Mouse (Mus musculus) megakaryocyte-erythroid progenitor cell, adult 5-6 weeks (primary cell): ENCODE results near the gene Cd40. TPM values are rescaled to one million over a fixed set of nuclear protein-coding genes. Genes with fewer than 3 reads are reported as not detected.

Experiments
- ATAC-seq: replicated peaks from 2 replicates; pipeline ENCODE4 v1.8.0; 2016; ENCODE audit warnings: mild to moderate bottlenecking, inconsistent platforms; ENCODE audit not compliant: severe bottlenecking, poor library complexity, low FRiP score, low TSS enrichment
- total RNA-seq, 2 experiments: library from RNA; stranded (forward) in 1 of 2; stranded (reverse) in 1 of 2; fragments of 200-1000, 215-1000 nt in 1 of 2; fragments of >200 nt in 1 of 2; fragmentation: Nextera tagmentation in 1 of 2; gene quantifications; 2 replicates each; pipeline ENCODE4 v1.2.3; 2014 to 2017

Cd40 gene
- total RNA-seq (2014; fragmentation: Nextera tagmentation) (0.67 TPM in 1 of 2 replicates, not detected in the other), total RNA-seq (2017) (not detected in 2 replicates)

DNA sequence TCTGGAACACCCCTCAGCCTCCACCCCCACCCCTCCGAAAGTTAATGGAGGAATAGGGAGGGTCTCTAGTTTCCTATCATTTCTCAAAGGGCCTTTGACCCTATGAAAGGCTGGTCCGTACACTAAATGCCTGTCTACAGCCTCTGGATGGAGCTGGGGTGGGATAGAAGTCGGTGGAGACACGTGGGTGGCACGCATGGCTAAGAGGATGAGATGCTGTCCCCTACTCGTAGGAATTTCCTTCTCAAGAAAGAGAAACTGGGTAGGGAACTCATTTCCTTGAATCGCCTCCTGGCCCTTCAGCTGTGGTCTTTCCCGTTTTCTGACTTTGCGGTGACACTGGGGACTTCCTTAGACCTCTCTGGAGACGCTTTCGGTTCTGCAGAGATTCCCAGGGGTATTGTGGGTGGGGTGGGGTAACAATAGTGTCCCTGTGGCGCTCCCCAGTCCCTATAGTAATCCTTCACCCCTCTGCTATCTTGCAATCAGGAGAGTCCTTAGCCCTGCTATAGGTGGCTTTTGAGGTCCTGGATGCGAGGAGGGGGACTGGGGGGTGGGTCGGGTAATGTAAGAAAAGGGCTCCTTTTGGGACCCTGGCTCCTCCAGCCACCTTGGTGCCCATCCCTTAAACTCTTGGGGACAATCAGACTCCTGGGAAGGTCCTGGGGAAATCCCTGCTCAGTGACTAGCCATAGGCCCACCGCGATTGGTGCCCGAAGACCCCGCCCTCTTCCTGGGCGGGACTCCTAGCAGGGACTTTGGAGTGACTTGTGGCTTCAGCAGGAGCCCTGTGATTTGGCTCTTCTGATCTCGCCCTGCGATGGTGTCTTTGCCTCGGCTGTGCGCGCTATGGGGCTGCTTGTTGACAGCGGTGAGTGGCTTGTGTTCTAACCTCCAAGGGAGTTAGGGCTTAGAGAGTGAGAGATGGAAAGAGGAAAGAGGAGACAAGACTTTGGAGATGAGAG lies at the start of gene Cd40:
TSS of gene Cd40 (plus strand) at position 740 of the 965 bp plus-strand sequence.
- ATAC-seq = no peak

DNA sequence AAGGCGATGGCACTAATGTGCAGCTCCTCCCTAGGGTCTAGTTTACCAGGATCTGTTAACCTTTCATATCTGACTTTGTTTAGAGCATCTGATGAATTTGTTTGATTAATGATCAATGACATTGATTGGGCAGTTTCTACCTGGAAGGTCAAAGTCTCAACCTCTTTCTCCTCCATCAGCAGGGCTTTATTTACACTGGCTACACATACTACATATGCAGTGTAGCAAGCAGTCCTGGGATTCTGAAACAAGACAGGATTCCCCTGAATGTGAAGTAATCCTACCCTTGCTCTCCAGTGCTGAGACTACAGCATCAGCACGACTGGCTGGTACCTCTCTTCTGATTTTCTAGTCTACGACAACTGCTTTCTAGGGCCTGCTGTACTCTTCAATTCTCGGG lies 48.6 kb upstream of the Cd40 start:
- no peak for ATAC-seq

DNA sequence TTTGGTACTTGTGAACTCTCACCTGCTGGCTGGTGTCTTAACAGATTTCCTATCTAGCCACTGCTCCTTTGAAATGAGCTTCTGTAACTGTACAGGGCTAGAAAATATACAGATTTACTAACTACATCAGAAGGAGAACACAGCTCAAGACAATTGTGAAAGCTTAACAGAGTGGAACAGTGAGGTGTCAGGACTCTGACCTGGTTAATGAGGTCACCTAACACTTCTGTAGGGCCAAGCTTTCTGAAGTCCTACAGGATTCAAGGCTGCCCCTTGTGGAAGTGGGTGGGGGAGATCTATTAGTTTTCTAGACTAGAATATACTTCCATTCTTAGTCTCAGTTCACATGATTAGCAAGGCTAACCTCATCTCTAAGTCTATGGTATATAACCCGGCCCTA lies 47.4 kb upstream of the Cd40 start:
- no peak for ATAC-seq

DNA sequence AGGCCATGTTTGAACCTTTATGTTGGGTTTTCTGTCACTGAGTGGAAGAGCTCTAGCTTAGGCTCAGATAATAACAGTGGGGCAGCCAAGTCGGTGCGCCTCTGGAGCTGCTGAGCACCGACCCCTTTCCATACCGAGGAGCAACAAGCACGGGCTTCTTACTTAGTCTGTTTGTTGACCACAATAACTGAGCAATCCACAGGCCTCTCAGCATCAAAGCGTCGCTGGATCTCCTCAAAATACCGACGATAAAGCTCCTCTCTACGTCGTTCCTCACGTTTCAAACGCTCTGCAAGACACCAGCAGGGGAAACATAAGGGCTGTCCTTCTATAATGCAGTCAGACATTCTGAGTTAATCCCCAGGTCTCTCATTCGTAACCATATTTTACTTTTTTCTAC lies 46.3 kb upstream of the Cd40 start:
- ATAC-seq = no peak

DNA sequence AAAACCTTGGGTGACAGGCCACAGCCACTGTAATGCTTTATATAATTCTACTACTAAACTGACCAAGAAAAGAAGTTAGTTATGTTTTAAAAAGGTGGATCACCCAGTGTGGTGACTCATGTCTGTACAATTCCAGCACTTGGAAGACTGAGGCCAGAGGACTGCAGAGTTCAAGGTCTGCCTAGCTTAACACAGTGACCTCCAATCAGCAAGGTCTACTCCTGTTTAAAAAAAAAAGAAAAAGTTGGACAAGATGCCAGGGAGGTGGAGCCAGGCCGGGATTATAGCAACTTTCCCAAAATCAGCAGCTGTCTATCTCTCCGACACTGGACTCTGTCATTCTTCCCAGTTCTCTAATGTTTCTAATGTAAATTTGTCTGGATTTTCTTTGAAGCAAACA lies 45.8 kb upstream of the Cd40 start:
- no peak for ATAC-seq

DNA sequence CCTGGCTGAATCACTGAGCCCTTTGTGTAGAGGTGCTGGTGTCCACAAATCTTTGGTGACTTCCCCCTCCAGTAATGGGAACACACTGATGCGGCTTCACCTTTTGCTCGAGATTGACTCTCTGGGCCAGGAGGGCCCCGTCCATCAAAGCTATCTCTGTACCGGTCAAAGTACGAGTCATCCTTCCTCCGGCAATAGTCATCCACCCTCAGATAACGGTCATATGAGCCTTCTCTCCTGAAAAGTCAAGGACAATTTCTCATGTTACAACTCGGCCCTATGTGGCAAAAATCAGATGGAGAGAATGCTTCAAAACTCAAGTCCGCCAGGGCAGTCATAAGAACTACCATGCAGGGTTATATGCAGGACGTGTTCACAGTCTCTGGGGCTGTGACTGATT lies 45.1 kb upstream of the Cd40 start:
- ATAC-seq = no peak

DNA sequence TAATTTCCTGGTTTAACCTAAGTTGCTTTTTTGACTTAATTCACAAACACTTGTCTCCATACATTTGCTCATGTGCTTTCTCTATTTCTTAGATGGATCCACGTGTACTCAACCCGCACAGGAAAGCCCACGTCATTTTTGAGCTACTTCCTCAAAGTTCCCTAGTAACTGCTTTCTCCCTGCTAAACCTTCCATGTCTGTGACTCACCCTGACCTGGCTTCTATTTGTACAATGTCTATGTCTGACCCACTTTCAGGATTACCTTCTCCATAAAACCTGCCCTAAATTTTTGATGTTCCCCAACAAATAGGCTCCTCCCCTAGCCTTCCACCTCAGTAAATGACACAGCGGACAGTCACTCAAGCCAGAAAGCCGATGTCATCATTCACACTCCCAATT lies 40.5 kb upstream of the Cd40 start:
- ATAC-seq = no peak

DNA sequence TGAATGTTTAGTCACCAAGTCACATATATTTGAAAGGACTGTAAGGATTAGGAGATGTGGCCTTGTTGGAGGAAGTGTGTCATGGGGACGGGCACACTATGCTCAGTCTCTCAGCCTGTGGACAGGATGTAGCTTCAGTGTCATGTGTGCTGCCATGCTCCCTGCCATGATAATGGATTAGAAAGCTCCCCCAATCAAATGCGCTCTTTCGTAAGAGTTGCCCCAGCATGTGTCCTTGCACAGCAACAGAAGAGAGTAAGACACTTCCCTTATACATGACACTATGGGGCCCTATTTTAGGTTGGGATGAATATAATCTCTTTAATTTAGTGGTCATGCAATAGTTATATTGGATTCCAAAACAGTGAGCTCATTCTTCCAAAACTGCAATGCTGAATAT lies 34.9 kb upstream of the Cd40 start:
- ATAC-seq = no peak

DNA sequence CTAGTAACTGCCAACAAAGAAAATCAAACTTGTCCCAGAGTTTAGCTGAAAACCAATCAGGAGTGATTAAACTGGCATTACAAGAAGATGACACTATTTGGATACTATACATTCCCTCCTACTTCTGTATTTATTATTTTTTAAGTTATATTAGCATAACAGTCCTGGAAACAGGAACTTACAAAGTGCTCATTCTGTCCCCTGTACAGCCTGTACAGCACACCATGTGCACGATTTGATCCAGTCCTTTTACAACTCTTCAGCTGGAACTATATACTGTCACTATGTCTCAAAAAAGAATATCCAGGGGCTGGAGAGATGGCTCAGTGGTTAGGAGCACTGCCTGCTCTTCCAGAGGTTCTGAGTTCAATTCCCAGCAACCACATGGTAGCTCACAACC lies 28.3 kb upstream of the Cd40 start:
- no peak for ATAC-seq

DNA sequence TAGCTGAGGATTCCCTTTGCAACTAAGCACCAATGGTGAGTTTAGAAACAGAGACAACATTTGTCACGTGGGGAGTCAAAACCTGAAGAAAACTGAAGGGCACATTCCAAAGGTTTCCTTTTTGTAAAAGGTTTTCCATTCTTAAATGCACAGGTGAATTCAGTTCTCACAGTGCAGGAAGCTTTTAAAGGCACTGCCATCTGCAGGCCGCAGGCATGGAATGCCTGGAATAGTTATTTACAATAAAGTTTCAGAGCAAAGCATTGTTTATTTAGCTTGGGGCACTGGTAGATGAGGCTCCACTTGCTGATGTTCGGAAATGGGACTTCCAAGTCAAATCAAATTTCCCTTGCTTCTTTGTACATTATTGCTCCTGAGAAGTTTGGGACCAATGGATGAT lies 22.9 kb upstream of the Cd40 start:
- no peak for ATAC-seq

DNA sequence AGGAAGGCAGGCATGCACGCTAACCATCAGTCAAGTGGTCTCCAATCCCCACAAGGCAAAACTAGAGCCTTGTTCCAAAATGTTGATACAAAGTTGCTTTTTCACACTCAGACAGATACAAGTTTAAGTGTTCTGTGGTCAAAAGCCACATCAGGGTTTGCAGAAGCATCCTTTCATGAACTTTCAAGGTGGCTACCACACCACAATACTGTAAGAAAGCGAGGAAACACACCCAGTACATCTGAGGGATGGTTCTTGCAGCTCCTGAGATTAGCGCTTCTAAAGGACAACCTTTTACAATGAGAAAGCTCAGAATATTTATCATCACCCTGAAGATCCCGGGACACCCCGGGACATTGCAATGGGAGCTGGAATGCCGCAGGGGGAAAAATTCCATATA lies 22.1 kb upstream of the Cd40 start:
- ATAC-seq = no peak

DNA sequence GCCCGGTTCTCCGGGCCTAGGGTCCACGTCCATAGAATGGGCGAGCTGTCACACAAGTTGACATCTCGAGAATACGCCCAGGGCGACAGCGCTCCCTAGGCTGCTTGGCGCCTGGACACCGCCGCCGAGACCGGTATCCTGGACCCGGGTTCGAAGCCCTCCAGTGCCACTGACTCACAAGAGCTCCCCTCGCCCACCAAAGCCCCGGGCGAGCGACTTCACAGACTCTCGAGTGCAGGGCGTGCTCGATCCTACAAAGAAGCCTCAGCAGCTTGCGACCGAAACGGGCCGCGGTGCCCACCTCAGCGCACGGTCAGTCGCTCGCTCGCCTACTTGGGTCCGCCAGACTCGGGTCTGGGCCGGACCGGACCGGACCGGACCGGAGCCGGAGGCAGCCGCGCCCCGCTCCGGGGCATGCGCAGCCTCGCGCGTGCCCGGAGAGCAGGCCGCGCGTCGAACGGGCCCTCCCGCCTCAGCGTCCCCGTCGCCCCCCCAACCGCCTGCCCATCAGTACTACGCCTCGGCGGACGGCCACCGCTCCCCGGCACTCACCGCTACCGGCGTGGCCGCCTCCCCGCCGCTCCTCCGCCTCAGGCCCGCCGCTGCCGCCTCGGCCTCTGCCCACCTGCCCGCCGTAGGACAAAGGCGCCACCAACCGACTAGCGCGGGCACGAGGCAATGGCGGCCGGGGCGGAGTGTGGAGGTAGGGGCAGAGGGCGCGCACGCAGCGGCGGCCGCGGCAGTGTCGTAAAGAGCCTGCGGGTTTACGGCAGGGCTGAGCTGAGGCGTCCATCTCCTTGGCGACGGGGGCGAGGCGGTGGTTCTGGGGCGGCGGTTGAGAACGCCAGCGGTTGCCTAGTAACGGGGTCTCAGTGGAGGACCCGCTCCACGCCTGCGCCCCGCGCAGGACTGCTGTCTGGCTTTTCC lies 21.0 kb upstream of the Cd40 start, which contains the start of gene Ncoa5:
TSS of gene Ncoa5 (minus strand) at position 737 of the 927 bp plus-strand sequence.
- ATAC-seq = peak; percentile 96

DNA sequence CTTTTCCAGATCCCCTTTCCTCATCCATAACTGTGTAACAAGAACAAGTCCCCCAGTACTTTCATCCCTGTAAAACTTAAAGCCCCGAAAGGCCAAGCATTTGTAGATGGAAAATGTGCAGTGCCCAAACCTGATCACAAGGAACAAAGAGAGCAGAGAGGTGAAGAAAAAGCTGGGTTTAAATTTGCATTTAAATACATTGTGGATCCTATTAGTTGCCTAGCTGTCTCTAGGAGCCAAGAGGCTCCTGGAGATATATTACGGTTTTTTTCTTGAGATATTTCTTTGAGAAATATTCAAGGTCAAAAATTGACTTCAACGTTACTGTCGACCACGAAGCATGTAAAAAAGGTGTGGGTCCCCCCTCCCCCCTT lies 20.4 kb upstream of the Cd40 start:
- no peak for ATAC-seq

DNA sequence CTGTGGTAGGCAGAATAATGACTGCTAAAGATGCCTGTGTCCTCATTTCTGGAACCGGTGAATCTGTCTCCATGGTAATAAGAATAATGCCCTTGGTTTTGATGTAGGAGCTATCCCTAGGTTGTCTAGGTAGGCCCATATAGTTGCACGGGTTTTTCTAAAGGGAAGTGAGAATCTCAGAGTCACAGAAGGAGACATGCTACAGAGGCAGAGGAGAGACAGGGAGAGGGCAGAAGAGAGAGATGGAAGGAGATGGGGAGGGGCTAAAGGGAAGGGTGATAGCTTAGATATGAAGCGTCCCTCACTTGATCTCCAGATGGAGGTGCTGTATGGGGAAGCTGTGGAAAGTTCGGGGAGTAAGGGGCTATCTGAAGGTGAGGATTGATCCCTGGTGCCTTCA lies 18.0 kb upstream of the Cd40 start:
- ATAC-seq = no peak

DNA sequence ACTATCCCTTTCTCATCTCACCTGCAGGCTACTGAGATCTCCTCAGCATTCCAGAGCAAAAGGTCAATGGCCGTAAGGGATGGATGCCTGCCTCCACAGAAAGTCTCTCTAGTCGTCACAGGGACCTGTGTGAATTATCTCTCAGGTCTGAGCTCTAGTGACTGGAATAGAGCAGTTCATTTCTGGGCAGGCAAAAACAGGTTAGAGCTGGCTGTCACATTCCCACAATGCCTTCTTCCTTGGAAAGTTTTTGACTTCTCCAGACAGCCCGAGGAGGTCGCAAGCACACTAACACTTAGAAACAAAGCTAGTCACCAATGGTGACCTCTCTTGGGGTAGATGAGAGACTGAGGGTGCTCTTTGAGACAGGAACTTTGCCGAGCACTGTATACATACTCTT lies 13.3 kb upstream of the Cd40 start:
- ATAC-seq = no peak

DNA sequence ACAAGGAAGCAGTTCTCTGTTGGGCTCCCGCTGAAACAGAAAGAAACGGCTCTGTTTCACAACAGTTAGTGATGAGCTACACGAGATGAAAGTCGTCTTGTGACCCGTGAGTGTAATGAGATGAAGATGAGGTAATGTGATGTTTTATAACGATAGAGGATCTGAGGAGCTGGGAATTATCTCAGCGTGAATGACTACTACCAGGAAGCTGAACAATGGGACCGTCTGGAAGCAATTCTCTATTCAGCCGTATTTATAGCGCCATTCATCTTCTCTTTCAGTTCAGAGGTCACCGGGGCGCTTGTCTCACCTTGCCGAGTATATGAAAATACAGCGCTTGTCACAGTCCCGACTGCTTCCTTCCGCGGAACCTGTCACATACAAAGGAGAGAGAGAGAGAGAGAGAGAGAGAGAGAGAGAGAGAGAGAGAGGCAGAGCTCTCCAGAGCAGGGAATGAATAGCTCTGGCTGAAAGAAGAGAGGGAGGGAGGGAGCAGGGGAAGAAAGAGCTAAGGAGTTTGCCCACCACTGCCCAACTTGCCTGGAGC lies 12.3 kb upstream of the Cd40 start:
- ATAC-seq = no peak

DNA sequence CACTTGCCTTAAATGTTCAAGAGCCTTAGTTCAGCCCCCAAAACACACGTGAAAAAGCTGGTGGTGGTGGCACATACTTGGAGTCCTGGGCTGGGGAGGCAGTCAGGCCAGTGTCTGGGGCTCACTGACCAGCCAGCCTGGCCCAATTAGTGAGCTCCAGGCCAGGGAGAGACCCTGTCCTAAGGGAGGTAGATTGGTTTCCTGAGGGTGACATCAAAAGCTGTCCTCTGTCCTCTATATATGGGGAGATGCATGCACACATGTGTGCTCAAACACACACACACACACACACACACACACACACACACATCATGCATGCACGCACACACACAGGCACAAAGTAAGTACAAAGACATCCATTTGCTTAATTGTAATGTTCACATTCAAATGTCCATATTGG lies 11.7 kb upstream of the Cd40 start:
- no peak for ATAC-seq

DNA sequence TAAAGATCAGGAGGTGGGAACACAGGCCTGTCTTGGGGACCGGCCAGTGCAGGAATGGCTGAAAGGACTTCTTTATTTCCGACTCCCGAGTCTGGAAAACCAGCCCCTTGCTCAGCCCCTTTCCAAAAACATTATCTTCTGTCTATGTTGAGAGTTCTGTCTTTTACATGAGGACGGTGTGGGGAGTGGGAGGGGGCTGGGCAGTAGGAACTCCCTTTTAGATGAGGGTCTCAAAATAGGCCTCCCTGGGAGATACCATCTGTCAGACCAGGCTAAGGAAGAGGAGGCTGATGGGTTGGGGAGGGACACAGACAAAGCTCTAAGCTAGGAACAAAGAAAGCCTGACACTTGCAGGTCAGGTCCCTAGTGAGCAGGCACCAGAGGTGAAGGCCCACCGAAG lies 6.4 kb upstream of the Cd40 start:
- no peak for ATAC-seq

DNA sequence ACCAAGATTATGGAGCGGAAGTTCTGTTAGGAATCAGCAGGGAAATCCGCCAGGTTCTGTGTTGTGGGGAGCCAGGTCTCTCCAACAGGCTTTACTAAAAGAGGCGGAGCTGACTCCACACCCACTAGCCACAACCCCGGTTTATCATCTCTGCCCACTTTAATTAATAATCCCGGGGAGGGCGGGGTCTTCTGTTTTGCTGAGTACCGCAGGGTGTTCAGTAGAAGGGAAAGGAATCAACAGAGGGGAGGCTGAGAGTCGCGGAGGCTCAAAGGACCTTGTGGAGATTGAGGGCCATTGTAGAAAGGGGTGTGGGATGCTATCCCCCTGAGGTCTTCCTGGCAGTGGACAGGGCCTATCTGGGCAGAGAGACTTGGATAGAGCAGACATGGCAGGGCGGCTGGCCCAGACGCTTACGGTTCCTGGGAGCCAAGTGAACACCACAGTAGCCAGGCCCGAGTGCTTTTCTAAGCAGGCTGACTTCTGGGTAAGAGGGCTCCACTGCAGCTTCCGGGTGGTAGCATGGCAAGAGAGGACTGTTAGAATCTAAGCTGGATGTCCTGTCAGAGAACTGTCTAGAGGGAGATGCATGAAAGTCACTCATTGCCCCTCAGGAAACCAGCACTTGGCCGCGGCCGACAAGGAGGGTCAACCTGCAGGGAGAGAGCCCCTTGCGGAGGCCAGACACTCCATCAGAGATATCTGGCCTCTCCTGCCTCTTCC lies 4.4 kb upstream of the Cd40 start:
- ATAC-seq = peak; percentile 26; the same call in 1 of the 2 replicates
